Mouse (Mus musculus): Measurements from ENCODE around the gene Lage3. TPM values are rescaled to one million over a fixed set of nuclear protein-coding genes. Genes with fewer than 3 reads are reported as not detected.
A peak's percentile ranks its signal among the peaks of the same experiment; 100 is the strongest.
"Not testable (repeated sequence)": the region's sequence is repeated elsewhere in the genome, so short reads cannot be mapped to it uniquely, and the experiment has no call there.

Gene Lage3
- total RNA-seq (2022), result 10 to 100 TPM; 23.8 to 28.8 (median 26.8) TPM

GRCm38 (mm10) chrX:74353467-74353770, at the start of gene Lage3:
Lage3 (minus strand) TSS chrX:74353618.
- peak; percentile 67 to 68 for DNase-seq (ENCODE audit: low spot score in 2 of 2)

DNA sequence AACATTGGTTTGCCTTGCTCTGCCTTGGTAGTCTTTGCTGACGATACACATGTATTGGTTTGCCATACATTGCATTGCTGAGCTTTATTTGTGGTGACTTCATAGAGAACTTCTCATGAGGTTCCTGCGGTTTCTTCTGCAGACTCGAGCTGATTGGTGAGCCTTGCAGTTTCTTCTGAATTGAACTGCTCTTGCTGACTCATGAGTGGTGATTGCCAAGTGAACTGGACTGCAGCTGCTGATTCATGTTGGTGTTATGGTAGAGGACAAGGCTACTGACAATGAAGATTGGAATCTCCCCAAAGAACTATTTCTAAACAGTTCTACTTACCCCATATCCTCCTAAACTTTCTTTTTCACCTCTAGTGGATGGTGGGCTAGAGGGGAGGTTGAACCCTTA, 46.7 kb upstream of the Lage3 start:
- DNase-seq (ENCODE audit: low spot score in 2 of 2), result no peak

DNA sequence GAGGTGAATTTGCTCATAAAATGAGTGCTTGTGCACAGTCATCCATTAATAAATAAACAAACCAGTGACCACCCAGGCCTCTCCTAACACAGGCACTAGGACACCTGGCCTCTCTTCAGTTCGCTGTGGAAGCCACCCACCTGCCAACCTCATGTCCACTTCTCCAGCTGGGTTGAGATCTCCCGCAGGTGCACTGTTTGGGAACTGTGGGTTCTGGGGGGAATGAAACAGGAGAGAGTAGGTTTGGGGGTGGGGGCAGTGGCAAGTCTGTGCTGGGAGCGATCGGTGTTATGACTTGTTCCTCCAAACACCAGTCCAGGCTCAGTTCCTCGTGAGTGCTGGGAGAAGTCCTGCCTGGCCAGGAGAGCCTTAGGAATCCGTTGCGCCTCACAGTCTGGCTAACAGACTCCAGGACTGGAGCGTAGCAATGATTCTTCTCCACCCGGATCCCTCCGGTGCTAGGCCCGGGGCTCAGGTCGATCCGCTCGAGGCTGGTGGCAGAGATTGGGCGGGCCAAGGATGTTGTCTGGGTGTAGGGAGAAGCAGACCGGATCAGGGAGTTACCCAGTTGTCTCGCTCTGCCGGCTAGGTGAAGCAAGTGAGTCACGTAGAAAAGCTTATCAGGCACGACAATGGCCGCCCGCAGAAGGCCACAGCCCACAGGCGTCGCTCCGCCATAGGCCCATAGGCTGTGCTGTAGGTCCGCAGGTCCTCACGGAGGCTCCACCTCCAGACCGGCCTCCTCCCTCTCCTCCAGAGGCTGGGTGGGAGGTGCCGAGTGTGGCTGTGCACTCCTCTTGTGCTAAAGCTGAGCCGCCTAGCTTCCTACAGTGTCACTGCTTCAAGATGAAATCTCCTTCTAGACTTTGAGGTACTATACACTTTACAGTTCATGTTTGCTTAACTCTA, 39.4 kb upstream of the Lage3 start, which contains the start of the genes Fam3a and Ikbkg:
Gene Fam3a, minus strand, starts transcription at position 738 of the 909 bp plus-strand sequence.
Gene Ikbkg, plus strand, starts transcription at position 756 of the 909 bp plus-strand sequence.
- peak; percentile 63 to 81 for DNase-seq (ENCODE audit: low spot score in 2 of 2)

DNA sequence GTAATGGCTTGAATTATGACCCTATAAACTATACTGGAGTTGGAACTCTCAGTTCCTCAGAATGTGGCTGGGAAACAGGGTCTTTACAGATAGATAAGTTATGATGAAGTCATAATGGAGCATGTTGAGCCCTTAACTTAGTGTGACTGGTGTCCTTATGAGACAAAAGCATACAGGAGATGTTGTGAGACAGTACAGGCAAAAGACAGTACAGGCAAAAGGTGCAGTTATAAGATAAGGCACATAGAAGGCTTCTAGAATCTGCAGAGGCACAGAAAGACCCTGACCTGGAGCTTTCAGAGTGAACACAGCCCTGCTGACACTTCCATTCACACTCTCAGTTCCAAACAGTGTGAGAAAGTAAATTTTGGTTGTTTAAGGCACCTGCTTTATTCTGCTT, 34.7 kb upstream of the Lage3 start:
- no peak for DNase-seq (ENCODE audit: low spot score in 2 of 2)

- DNase-seq (ENCODE audit: low spot score in 2 of 2), result no peak
Measured at GRCm38 (mm10) chrX:74384451-74384850, 31.0 kb upstream of the Lage3 start.

GRCm38 (mm10) chrX:74372888-74373549, 19.6 kb upstream of the Lage3 start, which contains the start of the genes Ubl4a and Slc10a3:
Ubl4a (minus strand) TSS chrX:74373218.
Slc10a3 (minus strand) TSS chrX:74373349.
- peak; percentile 69 to 82 for DNase-seq (ENCODE audit: low spot score in 2 of 2)

- DNase-seq (ENCODE audit: low spot score in 2 of 2), result peak in 1 of 2 experiments; percentile 39
Measured at GRCm38 (mm10) chrX:74368209-74368909, 14.9 kb upstream of the Lage3 start.

DNA sequence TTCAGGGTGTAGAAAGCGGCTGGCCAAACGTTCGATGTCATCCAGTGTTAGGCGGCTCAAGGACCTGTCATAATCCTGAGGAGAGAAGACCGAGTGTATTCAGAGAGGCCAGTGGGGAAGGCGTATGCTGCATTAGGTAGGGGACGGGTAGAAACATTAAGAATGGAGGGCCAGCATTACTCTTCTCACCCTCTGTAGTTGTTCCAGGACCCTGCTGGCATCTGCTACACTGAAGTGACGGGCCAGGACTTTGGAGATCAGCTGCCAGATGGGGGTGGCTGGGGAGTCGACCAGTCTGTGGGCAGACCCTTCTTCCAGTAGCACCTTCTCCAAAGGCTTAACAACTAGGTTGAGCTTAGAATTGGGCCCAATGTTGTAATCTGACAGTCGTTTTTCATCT, 14.1 kb upstream of the Lage3 start:
- no peak for DNase-seq (ENCODE audit: low spot score in 2 of 2)

- no peak for DNase-seq (ENCODE audit: low spot score in 2 of 2)
Measured at GRCm38 (mm10) chrX:74359171-74359570, 5.8 kb upstream of the Lage3 start.

DNA sequence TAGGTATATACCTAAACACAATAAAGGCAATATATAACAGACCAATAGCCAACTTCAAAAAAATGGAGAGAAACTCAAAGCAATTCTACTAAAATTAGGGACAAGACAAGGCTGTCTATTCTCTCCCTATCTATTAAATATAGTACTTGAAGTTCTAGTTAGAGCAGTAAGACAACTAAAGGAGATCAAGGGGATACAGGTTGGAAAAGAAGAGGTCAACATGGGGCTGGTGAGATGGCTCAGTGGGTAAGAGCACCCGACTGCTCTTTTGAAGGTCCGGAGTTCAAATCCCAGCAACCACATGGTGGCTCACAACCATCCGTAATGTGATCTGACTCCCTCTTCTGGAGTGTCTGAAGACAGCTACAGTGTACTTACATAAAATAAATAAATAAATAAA, 3.7 kb upstream of the Lage3 start:
- DNase-seq (ENCODE audit: low spot score in 2 of 2), result not testable (repeated sequence)

GRCm38 (mm10) chrX:74352645-74353466, 562 bp downstream of the Lage3 start:
- no peak for DNase-seq (ENCODE audit: low spot score in 2 of 2)

DNA sequence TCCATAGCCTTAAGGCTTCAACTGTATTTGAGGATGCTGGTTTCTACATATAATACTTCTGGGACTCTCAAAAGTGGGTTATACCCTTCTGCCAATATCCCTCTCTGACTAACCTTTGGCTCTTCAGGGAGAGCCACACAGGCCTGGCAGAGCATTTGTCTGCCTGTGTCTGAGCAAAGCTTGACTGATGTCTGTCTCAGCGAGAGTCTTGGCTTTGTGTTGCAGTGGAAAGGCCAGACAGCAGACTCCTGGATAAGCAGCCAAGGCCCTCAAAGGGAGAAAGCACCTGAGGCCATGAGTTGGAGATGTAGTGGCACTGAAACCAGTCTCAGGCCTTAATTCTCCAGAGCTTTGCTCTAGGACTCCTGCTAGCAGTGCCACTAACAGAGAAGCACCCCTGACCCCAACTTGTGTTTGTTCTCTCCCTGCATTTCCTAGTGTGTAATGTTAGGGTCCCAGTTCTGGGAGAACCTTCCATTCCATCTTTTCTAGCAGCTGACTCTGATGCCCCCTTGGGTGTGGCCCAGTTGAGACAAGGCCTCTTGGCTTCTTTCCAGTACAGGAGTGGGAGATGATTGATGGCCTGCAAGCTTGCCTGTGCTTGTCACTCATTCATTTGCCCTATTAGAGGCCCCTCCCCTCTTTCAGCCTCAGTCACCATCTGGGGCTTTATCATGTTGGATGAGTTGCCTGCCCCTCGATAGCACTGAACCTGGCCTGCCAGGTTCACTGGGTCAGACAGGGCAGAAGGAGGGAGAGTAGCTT, 23.1 kb downstream of the Lage3 start:
- no peak for DNase-seq (ENCODE audit: low spot score in 2 of 2)

- no peak for DNase-seq (ENCODE audit: low spot score in 2 of 2)
Measured at GRCm38 (mm10) chrX:74329215-74329671, 24.2 kb downstream of the Lage3 start.

GRCm38 (mm10) chrX:74328725-74329161, 24.7 kb downstream of the Lage3 start, which contains the start of gene Plxna3:
Plxna3 (plus strand) TSS chrX:74329066.
- peak in 1 of 2 experiments; percentile 42 for DNase-seq (ENCODE audit: low spot score in 2 of 2)

DNA sequence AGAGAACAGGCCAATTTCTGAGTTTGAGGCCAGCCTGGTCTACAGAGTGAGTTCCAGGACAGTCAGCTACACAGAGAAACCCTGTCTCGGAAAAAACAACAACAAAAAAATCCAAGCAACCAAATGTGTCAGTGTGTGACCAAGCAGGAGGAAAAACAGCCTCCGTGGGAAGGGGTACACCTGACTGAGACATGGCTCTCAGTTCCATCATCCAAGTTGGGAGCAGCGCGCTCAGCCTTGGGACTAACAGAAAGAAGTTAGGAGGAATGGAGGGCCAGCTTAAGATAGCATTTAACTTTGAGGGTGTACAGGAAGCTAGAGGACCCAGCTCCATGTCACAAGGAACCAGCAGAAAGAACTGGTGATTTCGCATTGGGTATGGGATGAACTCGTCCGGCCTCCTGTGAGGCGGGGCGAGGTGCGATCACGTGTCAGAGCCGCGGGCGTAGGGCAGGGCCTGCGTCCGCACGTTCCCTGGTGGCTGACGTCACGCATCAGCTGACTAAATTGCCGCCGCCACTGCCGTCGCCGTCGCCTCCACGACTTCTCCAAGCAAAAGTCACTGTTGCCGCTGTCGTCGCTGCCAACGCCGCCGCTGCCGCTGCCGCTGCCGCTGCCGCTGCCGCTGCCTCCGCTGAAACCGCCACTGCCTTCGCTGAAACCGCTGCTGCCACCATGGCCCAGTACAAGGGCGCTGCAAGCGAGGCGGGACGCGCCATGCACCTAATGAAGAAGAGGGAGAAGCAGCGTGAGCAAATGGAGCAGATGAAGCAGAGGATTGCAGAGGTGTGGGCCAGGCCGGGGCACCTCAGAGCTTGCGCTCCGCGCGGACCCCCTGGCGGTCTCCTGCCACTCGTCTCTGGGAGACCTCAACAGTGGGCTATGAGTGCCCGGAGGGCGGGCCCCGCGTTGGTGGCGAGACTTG, 40.6 kb downstream of the Lage3 start, which contains the start of gene Fam50a:
Gene Fam50a, plus strand, starts transcription at position 494 of the 925 bp plus-strand sequence.
- DNase-seq (ENCODE audit: low spot score in 2 of 2), result peak; percentile 85 to 87

GRCm38 (mm10) chrX:74304867-74305700, 48.3 kb downstream of the Lage3 start, which contains the start of gene Gdi1:
Gdi1 (plus strand) TSS chrX:74304998.
- peak; percentile 54 to 62 for DNase-seq (ENCODE audit: low spot score in 2 of 2)
